Mouse (Mus musculus) heart, adult 8-10 months (tissue): ENCODE results near the gene Tmc7. TPM values are rescaled to one million over a fixed set of nuclear protein-coding genes. Genes with fewer than 3 reads are reported as not detected.

ENCODE experiments used
- DNase-seq: peaks from one replicate; pipeline ENCODE4 v3.0.0; 2022; ENCODE audit warnings: low spot score
- total RNA-seq, 4 experiments: library from RNA; stranded (reverse); gene quantifications; 2 replicates each; pipeline ENCODE4 v1.2.4; 2022

Gene Tmc7
- total RNA-seq, 4 experiments from 2014 or later = 5.3 to 8.3 (median 7.6) TPM

DNA sequence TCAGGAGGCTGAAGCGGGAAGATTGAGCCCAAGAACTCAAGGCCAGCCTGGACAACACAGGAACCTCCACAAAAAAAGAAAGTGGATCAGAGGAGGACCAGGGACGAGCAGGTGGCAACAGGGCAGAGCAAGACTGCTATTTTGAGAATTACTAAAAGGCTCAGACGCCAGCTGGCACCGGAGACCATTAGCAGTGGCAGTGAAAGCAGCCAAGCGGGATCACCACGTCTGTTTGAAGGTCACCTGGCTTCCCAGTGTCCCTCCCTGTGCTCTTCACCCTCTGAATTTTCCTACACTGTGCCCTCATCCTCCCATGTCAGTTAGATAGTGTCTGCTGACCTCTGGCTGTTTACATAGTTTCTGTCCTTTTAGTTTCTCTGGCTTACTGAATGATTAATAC lies 1.3 kb upstream of the Tmc7 start:
- peak; percentile 64 for DNase-seq

DNA sequence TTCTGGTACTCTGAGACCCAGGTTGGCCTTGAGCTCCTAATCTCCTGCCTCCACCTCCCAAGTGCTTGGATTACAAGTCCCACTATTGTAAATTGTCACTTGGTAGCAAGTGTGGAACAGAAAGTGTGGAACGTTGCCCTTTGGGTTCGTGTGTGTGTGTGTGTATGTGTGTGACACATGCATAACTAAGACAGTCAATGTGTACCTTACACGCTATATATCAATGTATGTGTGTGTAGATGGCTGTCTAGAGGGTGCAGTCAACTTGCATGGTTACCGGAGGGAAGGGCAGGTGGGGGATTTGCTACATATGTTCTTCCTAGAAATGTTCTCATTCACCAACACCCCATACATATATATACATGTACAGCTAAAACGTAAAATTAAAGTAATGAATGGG lies 390 bp upstream of the Tmc7 start:
- DNase-seq = no peak

GRCm38 (mm10) chr7:118583821-118584220 lies 715 bp downstream of the Tmc7 start:
- no peak for DNase-seq

GRCm38 (mm10) chr7:118579938-118580337 lies 4.6 kb downstream of the Tmc7 start:
- DNase-seq = no peak

GRCm38 (mm10) chr7:118578269-118578668 lies 6.3 kb downstream of the Tmc7 start:
- no peak for DNase-seq

GRCm38 (mm10) chr7:118572039-118572438 lies 12.5 kb downstream of the Tmc7 start:
- DNase-seq = no peak

GRCm38 (mm10) chr7:118571350-118571749 lies 13.2 kb downstream of the Tmc7 start:
- no peak for DNase-seq

DNA sequence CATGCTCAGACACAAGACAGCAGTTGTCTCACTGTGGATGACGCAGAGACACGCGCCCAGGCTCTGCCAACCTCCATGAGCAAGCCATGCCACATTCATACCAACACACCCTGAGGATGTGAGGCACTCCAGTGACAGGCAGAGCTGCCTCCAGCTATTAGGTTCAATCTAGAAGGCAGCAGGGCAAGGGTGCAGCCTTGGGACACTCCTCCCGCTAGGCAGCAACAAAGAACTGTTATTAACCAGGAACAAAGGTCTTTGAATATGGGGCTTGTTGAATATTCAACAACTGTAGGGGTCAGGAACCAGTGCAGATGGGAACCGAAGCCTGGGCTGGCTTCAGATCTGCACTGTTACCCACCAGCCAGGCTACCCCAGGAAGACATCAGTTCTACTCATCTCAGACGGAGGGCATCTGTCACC lies 15.4 kb downstream of the Tmc7 start:
- no peak for DNase-seq

DNA sequence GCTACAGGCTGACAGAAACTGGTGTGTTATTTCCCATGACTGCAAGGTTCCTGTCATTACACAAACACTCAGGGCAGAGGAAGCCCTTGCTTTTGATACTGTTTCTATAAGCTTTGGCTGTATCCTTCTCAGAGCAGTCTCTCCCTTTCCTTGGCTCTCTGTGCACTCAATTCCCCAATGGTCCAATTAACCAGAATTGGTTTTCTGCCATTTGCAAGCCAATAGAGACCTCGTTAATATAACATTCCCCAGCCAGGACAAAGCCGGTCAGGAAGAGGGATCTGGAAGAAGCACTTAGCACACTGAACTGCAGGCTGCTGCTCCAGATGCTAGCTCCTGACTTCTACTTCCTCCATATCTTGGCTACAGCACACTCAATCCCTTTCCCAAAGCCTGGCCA lies 30.2 kb downstream of the Tmc7 start:
- no peak for DNase-seq

DNA sequence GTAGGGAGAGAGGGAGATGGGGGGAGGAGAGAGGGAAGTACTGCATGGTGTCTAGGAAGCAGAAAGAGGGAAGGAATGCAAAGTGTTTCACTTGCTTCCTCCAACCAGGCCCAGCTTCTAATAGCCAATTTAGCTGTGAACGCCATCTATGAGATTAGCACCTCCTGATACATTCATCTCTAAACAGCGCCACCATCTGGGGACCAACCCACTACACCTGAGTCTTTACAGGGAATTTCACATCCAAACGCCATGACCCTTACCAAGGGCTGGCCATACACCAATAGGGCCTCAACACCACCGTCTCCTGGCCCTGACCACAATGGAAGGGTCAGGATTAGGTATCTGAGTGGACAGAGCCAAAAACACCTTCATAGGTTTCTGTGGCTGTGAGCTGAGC lies 30.7 kb downstream of the Tmc7 start:
- DNase-seq = no peak

- no peak for DNase-seq
Observed at GRCm38 (mm10) chr7:118547451-118547850, 37.1 kb downstream of the Tmc7 start.

- no peak for DNase-seq
Observed at GRCm38 (mm10) chr7:118544128-118544527, 40.4 kb downstream of the Tmc7 start.

- no peak for DNase-seq
Observed at GRCm38 (mm10) chr7:118535076-118535475, 49.5 kb downstream of the Tmc7 start.

GRCm38 (mm10) chr7:118534326-118534725 lies 50.2 kb downstream of the Tmc7 start:
- no peak for DNase-seq

- DNase-seq = peak; percentile 98
Observed at GRCm38 (mm10) chr7:118533178-118533578, 51.4 kb downstream of the Tmc7 start, which contains the start of gene Coq7. Gene Coq7 (minus strand): TSS chr7:118533356.

DNA sequence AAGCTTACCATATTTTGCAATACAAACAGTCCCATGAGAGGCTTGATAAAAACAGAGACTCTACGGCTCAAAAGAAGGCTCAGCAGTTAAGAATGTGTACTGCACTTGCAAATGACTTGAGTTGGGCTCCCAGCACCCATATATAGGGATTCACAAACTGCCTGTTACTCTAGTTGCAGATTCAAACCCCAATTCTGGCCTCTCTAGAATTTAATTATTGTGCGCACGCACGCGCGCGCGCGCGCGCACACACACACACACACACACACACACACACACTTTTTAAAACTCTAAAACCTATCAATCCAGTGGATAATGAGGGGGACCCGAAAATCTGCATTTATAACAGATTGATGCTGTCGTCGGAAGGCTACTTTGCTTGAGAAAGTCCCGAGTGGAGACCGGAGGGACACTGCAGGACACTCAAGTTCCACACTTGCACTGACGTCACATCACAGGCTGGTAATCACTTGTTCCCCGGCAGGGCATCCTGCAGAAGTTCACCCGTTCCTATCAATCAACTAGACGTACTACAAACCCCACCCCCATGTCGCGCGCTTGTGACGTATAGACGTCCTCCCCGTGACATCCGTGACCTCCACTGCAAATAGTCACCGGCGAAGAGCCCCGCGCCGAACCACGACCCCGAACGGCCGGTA lies 51.9 kb downstream of the Tmc7 start:
- DNase-seq = peak; percentile 99

DNA sequence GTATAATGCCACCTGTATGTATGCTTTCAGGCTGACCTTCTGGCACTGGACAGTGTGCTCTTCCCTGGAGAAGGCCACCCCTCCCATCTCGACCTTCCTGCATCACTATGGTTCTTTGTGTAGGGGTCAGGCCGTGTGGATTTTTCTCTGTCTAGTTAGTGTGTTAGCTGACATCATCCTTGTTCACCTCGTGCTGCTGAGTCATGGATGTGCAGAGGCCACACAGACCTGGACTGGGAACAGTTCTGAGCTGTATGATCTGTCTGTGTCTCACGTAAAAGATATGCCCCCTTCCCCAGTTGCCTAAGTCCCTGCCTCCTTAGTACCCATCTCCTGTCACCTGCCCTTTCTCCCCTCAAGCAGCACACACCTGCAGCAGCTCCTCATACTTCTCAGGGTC lies 57.6 kb downstream of the Tmc7 start:
- no peak for DNase-seq

GRCm38 (mm10) chr7:118522077-118522476 lies 62.5 kb downstream of the Tmc7 start:
- no peak for DNase-seq

- DNase-seq = no peak
Observed at GRCm38 (mm10) chr7:118519661-118520060, 64.9 kb downstream of the Tmc7 start.

DNA sequence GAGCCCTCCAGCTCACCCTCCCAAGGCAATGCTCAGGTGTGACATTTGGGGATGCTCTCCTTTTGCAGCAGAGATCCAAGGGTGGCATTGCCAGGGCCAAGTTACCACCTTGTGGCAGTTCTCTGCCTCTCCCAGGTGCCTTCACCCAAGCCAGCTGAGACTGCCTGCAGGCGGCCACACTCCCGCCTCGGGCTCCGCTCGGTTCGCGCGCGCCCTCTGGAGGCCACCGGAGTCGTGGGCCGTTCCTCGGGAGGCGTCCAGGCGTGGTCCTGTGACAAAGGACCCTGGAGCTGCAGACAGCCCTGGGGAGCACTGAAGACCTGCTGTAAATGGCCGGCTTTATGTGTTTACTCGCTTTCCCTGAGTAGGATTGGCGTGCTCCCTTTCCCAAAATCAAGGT lies 65.8 kb downstream of the Tmc7 start:
- peak; percentile 66 for DNase-seq

GRCm38 (mm10) chr7:118517819-118518218 lies 66.7 kb downstream of the Tmc7 start:
- no peak for DNase-seq

GRCm38 (mm10) chr7:118508556-118508955 lies 76.0 kb downstream of the Tmc7 start:
- DNase-seq = no peak

DNA sequence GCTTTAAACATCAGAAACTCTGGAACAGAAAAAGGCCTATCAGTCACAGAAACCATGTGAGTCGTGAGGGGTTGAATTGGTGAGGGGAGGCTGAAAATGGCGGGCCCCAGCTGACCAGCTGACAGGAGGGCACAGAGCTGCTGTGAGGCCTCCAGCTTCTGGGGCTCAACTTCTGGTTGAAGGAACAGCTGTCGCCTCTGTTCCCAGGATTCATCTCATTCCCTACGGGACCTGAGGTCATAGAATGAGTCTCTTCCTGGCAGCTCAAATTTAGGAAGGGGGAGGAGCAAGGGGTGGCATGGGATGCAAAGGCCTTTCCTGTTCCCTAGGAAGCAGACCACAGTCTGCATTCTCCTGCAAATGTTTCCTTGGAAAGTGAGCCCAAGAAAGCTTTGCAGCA lies 80.7 kb downstream of the Tmc7 start:
- DNase-seq = no peak

DNA sequence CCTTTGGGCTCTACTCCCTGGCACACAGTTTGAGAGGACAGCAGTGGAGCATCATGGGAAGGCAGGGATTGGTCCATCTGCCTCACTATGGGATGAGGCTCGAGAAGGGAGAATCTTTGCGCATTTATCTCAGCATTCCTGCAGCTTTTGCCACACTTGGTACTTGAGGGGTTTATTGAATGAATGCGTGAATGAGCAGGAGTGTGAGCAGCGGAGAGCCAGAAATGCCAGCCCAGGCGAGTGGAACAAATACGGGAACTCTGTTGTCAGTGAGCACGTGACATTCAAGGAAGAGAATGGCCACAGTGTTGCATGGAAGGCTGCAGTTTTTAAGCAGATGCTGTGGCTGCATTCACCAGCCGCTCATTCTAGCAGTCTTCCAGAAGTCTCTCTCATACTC lies 82.2 kb downstream of the Tmc7 start:
- no peak for DNase-seq
